Mouse (Mus musculus) common myeloid progenitor, adult 5-6 weeks (primary cell): ENCODE measurements around the gene Chn1. TPM values are rescaled to one million over a fixed set of nuclear protein-coding genes. Genes with fewer than 3 reads are reported as not detected.

Experiments used
- ATAC-seq: replicated peaks from 2 replicates; pipeline ENCODE4 v1.8.0; 2016; ENCODE audit warnings: low read depth, mild to moderate bottlenecking, moderate TSS enrichment, inconsistent platforms; ENCODE audit not compliant: poor library complexity, severe bottlenecking
- total RNA-seq: library from RNA; stranded (forward); fragments of 200-1000, 187-1606 nt; gene quantifications from 2 replicates; pipeline ENCODE4 v1.2.3, GENCODE M21; 2017

The Chn1 gene
- total RNA-seq, 1 experiment from 2014 or later, result 0.46 TPM

GRCm38 (mm10) chr2:73747297-73747696 lies 27.8 kb downstream of the Chn1 start:
- ATAC-seq, result no peak

- ATAC-seq, result no peak
Measured at GRCm38 (mm10) chr2:73746375-73746770, 28.8 kb downstream of the Chn1 start.

- peak; percentile 62; the same call in 1 of the 2 replicates for ATAC-seq
Measured at GRCm38 (mm10) chr2:73745647-73746374, 29.3 kb downstream of the Chn1 start.

GRCm38 (mm10) chr2:73741286-73741685 lies 33.9 kb downstream of the Chn1 start:
- no peak for ATAC-seq

- ATAC-seq, result no peak
Measured at GRCm38 (mm10) chr2:73727868-73728267, 47.3 kb downstream of the Chn1 start.

GRCm38 (mm10) chr2:73724934-73725333 lies 50.2 kb downstream of the Chn1 start:
- no peak for ATAC-seq

- no peak for ATAC-seq
Measured at GRCm38 (mm10) chr2:73721821-73722220, 53.3 kb downstream of the Chn1 start.

GRCm38 (mm10) chr2:73712481-73712880 lies 62.7 kb downstream of the Chn1 start:
- ATAC-seq, result no peak

GRCm38 (mm10) chr2:73693045-73693444 lies 82.1 kb downstream of the Chn1 start:
- ATAC-seq, result no peak

- no peak for ATAC-seq
Measured at GRCm38 (mm10) chr2:73690783-73691604, 84.2 kb downstream of the Chn1 start.

- no peak for ATAC-seq
Measured at GRCm38 (mm10) chr2:73682500-73682899, 92.6 kb downstream of the Chn1 start.

- ATAC-seq, result no peak
Measured at GRCm38 (mm10) chr2:73680425-73681027, 94.6 kb downstream of the Chn1 start.

GRCm38 (mm10) chr2:73668608-73669007 lies 106.5 kb downstream of the Chn1 start:
- no peak for ATAC-seq

GRCm38 (mm10) chr2:73660566-73661134 lies 114.5 kb downstream of the Chn1 start:
- ATAC-seq, result peak; percentile 24; the same call in 1 of the 2 replicates

- ATAC-seq, result peak; percentile 98
Measured at GRCm38 (mm10) chr2:73659726-73660565, 115.2 kb downstream of the Chn1 start.

- ATAC-seq, result no peak
Measured at GRCm38 (mm10) chr2:73659041-73659440, 116.1 kb downstream of the Chn1 start.

GRCm38 (mm10) chr2:73657961-73658360 lies 117.2 kb downstream of the Chn1 start:
- ATAC-seq, result no peak

GRCm38 (mm10) chr2:73657151-73657550 lies 118.0 kb downstream of the Chn1 start:
- ATAC-seq, result no peak

GRCm38 (mm10) chr2:73655663-73656062 lies 119.5 kb downstream of the Chn1 start:
- no peak for ATAC-seq

GRCm38 (mm10) chr2:73654892-73655243 lies 120.3 kb downstream of the Chn1 start:
- ATAC-seq, result no peak
